Mouse (Mus musculus) gastrocnemius, postnatal 25 days (tissue): ENCODE measurements around the gene Csrnp1. TPM values are rescaled to one million over a fixed set of nuclear protein-coding genes. Genes with fewer than 3 reads are reported as not detected.

Source experiments
- DNase-seq: peaks from one replicate; pipeline ENCODE4 v3.0.0; 2022
- total RNA-seq, 2 experiments: library from RNA; stranded (reverse); gene quantifications; 1 replicate in 1 of 2; 2 replicates in 1 of 2; pipeline ENCODE4 v1.2.3; 2021

The Csrnp1 gene
- total RNA-seq, 2 experiments from 2014 or later, result 2.4 to 3.6 TPM

DNA sequence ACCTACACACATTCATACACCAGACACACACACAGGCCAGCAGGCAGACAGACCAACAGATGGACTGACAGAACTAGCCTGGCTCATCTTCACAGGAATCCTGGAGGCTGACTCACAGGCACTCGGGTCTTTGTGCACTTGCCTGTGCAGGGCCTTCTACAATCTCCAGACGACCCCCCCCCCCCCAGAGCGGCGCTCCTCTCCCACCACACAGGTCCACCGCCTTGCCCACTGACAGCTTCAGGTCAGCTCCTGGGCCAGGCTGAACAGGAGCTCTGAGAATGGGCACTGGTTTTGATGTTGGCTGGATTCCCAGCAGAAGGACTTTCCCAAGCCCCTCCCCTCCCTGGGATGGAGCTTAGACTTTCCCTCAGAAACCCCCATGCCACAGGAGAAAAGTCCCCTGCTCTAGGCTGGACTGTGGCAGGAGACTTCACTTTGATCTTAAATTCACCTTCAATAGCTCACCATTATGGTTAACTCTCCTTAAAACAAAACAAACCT is 6.8 kb downstream of the Csrnp1 start:
- DNase-seq, result no peak

DNA sequence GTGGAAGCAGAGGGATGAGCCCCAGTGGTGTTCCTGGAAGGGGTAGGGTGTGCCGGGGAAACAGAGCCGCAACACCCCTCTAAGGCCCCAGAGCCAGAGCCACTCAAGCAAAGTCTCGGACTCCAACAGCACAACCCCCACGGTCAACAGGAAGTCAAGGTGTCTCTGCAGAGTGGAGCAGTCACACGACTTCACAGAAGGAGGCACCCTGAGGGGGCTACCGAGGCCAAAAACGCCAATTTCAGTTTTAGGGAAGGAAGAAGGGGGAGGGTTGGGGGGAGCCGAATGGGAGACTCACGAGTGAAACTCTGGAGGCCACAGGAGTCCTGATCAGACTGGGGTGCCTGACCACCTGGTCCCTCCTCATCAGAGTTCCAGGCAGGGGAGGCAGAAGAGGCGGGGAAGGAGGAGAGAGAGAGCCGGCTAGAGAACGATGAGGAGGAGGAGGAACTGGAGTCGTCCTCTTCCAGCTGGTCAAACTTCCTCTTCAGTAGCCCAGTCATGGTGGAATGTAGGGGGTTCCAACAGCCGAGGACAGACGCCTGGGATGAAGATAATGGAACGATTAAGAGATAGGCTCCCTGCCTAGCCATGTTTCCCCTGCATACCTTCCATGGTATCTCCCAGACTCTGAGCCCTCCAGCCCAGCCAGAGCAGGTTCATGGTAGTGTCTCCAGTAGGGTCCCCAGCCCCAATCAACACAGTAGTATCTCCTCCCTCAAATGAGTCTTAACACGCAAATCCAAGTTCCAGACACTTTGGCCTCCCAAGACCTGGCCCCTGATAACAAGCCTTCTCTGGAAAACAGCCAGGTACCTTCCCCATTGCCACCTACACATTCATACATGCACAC is 7.5 kb downstream of the Csrnp1 start:
- DNase-seq, result no peak

DNA sequence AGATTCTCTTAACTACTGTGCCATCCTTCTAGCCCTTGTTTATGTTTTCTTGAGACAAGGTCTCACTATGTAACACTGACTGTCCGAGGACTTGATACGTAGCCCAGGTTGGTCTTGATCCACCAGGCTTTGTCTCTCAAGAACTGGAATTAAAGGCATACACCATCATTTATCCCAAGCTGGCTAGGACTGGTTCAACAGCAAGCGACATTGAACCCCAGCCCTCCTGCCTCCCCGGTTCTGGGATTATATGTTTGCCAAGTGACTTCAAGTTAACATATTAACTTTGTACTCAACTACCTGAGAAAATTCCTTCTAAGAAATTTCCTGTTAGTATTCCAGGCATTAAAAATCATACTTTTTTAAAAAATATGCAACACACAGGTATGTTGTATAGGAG is 9.2 kb downstream of the Csrnp1 start:
- DNase-seq, result no peak

DNA sequence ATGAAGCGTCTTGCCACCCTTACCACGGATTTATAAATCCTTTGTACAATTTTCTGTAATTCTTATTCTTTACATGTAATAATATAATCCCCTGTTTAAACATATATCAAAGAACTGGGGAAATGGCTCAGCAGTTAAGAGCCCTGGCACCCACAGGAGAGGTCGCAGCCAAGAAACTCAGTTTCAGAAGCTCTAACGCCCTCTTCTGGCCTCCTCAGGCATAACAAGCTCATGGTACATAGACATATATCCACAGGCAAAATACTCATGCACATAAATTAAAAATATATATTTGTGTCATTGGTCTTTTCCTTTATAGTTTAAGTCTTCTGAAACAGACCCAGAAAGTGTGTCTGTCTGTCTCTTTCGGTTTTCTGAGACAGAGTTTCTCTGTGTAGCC is 9.8 kb downstream of the Csrnp1 start:
- no peak for DNase-seq

- DNase-seq, result no peak
These were observed 10.5 kb downstream of the Csrnp1 start for GRCm38 (mm10) chr9:119973869-119974520.

- no peak for DNase-seq
These were observed 11.2 kb downstream of the Csrnp1 start for GRCm38 (mm10) chr9:119973281-119973680.

- peak; percentile 81 for DNase-seq
These were observed 11.9 kb downstream of the Csrnp1 start for GRCm38 (mm10) chr9:119972582-119972981.

- no peak for DNase-seq
These were observed 12.3 kb downstream of the Csrnp1 start for GRCm38 (mm10) chr9:119972166-119972565.

DNA sequence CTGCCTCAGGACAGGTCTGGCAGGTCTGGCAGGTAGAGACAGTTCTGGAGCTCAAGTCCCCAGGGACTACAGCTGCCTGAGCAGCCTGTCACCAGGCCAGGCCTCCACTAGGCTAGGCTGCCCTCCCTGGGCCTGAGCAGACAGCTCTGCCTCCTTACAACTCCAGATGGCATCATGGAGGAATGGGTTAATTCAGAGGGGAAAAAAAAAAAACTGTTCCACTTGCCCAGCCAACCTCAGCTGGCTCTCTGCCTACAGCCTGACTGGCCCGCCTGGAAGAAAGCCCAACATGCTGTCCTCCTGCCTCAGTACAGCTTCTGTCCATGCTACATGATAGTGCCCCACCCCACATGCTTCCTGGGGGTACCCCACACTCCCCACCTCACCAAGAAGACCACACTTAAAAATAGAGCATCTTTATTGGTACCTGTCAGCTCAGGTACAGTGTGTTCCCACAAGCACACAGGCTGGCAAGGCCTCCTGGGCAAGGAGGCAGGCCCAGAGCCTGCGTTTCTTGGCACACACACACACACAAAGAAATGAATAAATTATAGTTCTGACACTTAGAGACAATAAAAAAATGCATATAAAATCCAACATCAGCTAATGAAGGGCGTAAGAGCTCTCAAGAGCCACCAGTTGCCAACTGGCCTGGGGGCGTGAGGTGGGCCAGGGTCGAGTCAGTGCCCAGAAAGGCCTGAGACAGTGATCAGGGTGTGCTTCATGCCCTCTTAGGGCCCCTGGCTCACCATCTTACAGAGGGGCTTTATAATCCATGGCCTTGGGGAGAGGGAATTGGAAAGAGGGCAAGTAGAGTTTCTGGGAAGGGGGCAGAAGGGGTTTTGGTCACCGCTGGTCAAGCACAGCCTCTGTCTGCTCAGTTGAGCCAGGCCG is 13.4 kb downstream of the Csrnp1 start:
- DNase-seq, result no peak

GRCm38 (mm10) chr9:119970221-119970620 is 14.2 kb downstream of the Csrnp1 start:
- DNase-seq, result no peak

DNA sequence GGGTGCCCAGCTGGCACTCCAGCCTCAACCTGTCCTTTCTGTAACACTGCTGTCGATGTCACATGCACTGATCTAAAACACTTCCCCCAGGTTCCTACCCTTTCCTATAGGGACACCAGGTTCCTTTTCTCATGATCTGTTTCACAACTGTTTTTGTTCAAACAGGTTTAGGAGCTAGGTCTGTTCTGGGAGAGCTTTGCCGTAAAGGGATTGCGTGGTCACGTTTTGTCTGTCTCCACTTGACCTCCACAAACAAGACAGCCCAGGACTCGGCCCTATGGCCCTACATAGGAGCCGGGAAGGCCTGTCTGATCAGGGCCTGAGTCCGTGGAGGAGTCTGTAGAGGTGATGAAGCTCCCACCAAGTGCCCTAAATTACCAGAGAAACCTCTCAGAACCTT is 14.6 kb downstream of the Csrnp1 start:
- no peak for DNase-seq

DNA sequence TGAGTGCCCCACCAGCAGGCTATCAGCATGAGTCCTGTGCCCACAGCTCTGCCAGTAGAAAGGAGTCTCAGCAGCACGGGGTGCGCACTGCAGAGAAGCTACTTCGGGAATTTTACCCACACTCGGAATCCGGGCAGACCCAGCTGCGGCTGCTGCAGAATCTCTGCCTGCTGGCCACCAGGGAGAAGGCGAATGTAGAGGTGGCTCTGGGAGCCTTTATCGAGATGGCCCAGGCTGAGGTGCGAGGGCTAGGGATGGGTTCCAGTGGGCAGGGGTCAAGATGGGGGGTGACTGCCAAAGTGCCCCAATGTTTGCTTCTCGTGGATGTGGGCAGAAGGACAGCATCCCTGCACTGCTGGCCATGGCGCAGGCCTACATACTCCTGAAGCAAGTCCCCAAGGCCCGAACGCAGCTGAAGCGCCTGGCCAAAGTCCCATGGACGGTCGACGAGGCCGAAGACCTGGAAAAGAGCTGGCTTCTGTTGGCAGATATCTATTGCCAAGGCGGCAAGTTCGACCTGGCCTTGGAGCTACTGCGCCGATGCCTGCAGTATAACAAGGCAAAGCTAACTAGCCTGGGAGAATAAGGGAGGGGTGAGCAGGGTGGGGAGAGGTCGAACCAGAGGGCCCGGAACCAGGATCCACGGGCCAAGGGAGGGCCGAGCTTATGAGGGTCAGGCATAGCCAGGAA is 18.1 kb downstream of the Csrnp1 start:
- no peak for DNase-seq

GRCm38 (mm10) chr9:119965186-119965585 is 19.3 kb downstream of the Csrnp1 start:
- DNase-seq, result no peak

- no peak for DNase-seq
These were observed 20.3 kb downstream of the Csrnp1 start for GRCm38 (mm10) chr9:119964206-119964605.

DNA sequence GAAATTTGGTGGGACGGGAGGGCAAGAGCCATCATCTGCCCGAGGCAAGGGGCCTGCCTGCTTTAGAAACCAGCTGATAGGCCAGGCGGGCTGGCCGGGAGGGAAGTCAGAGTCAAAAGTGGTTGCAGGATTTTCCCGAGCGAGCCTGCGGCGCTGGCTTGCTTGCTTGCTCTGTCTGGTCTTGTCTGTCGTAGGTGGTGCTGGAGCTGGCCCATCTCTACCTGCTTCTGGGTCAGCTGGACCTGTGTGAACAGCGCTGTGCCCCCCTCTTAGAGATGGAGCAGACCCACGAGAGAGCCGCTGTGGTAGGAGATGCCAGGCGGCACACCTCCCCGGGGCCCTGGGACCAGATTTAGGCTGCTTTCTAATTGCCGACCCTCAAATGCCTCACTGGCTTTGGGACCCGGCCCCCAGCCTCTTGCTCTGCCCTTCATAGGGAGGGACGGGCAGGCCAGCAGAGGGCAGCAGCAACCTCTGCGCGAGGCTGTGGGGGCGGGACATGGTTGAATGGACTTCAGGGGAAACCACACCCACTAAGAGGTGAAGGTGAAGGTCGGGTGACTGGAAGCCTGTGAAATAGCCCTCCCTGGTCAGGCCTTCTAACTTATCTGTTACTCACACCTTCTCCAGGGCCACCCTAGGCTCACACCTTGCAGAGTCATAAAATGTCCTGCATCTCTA is 21.3 kb downstream of the Csrnp1 start:
- DNase-seq, result peak; percentile 60

DNA sequence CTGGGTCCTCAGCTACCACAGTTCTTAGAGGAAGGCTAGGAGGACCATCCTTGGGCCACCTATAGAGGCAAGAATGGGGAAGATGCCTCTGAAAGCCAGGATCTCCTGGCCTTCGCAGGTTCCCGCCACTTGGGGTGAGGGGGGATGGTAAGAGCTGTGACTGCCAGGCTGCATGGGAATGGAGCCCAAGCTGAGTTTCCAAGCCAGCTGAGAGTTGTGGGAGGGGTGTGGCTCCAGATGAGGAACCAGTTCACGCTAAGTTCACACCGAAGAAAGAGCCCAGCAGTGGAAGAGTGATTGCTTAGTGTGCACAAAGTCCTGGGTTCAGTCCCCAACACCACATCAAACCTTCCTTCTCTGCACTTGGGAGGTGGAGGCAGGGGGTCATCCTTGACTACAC is 22.2 kb downstream of the Csrnp1 start:
- DNase-seq, result no peak

DNA sequence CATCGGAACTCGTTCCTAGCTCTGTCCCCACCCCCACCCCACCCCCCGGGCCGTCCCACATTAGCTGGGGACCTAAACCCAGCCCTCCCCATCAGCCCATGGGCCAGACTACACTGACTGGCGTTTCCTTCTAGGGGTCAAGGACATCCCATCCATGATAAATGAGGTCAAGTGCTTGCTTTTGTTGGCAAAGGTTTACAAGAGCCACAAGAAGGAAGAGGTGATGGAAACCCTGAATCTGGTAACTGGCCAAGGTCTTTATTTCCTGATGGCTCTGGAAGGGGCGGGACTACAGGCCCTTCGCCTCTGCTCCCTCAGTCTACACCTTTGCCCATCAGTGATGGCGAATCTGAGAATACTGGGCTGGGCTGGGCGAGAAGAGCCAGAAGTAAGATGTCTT is 25.6 kb downstream of the Csrnp1 start:
- no peak for DNase-seq

DNA sequence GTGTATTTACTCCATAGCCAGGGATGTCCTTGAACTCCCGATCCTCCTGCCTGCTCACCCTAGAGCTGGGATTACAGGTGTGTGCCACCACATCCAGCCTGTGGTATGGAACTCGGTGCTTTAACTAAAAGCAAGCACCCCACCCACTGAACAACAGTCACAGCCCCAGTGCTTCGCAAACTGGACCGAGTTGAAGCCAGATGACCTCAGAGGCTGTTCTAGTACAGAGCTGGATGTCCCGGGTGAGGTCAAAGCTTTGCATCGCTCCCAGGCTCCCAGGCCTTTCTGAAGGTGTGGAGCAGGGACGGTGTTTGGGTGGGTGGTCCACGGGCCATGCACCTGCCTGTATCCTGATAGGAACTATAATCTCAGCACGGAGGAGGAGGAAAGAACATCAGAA is 33.1 kb downstream of the Csrnp1 start:
- no peak for DNase-seq

- DNase-seq, result no peak
These were observed 34.0 kb downstream of the Csrnp1 start for GRCm38 (mm10) chr9:119950434-119950833.

DNA sequence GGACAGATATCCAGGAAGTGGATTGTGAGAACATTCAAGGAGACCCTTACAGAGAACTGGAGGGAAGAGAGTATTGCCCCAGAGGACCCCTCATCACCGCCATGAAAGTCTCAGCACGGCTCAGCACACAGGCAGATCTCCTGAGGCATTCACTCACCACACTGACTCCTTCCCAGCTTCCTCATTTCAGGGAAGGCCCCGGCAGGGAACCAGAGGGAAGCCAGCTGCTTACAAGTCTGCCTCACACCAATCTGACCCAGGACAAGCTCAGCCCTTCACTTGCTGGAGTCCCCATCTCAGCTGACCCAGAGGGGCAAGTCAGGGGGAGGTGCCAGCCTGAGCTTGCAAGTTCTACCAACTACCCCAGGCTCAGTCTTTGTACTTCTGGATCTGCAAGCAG is 35.7 kb downstream of the Csrnp1 start:
- no peak for DNase-seq

DNA sequence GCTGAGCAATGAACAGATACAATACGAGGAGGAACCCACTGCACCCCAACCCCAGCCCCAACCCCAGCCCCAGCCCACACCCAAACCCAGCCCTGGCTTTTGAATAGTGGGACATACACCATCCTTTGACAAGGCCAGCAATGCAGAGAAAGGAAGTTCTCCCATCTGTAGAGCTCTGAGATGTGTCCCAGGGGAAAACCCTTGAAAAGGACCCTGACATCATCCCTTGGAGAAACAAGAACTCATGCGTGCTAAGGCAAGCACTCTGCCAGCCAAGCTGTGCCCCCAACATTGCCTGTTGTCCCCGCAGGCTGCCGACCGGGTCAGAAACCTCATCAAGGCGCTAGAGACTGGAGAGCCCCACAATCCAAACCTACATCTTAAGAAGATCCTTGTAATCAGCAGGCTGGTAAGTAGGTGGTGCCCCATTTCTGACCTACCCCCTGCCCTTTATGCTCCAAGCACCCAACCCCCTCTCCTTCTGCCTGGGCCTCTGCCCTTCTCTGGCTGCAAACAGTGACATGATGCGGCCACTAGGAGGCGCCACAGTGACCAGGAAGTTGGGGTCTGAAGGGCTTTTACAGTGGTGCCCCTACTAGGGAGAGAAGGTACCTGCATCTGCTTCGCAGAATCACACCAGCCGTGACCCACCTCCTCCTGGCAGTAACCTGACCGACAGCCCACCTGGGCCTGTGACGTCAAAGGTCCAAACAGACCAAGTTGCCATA is 39.1 kb downstream of the Csrnp1 start:
- DNase-seq, result no peak
